Mouse (Mus musculus) cerebellum, postnatal 36 days (tissue): ENCODE measurements around the gene Pdzd7.

Experiments
- DNase-seq, 2 experiments: peaks; one replicate each; pipeline ENCODE4 v3.0.0; 2021 to 2022; ENCODE audit warnings: mixed read lengths in 2 of 2

Pdzd7 gene

GRCm38 (mm10) chr19:44982477-44983115 is 62.9 kb downstream of the Pdzd7 start:
- no peak for DNase-seq

GRCm38 (mm10) chr19:44980787-44981186 is 64.7 kb downstream of the Pdzd7 start:
- no peak for DNase-seq

- DNase-seq: no peak
Observed at GRCm38 (mm10) chr19:44977148-44977547, 68.4 kb downstream of the Pdzd7 start.
